Comparison of ENCODE assay signal across 33 mouse cellular contexts in the genomic region with DNA sequence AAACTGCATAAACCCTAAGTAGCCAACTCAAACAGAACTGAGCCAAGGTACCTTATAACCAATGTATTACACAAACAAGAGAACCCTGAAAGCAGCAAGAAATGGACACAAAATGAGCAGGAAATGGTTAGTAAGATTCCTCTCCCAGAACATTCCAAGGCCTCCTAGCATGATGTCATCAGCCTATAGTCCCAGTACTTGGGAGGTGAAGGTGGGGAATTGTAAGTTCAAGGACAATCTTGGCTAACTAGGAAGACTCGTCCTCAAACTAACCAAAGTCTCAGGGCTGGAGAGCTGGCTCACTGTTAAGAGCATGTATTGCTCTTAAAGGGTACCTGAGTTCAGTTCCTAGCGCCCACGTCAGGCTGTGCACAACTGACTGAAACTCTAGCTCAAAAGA. TPM values are rescaled to one million over a fixed set of nuclear protein-coding genes. Genes with fewer than 3 reads are reported as not detected.
"Had no signal": no experiment of that assay in that cellular context is flagged by ENCODE, and none has a peak within 500 bp of the region (broad histone marks: within the 10 kb centered on the region; RNA-seq: fewer than 3 reads in every experiment).

No protein-coding gene starts in this region.

- H3K27me3 ChIP-seq: embryonic facial prominence, embryonic 12.5 days; embryonic facial prominence, embryonic 13.5 days; embryonic facial prominence, embryonic 15.5 days; forebrain, embryonic 12.5 days; forebrain, embryonic 13.5 days; forebrain, embryonic 15.5 days had no signal

- H3K27ac ChIP-seq: embryonic facial prominence, embryonic 10.5 days; embryonic facial prominence, embryonic 12.5 days; embryonic facial prominence, embryonic 13.5 days; embryonic facial prominence, embryonic 15.5 days; forebrain, embryonic 10.5 days; forebrain, embryonic 12.5 days; forebrain, embryonic 13.5 days; forebrain, embryonic 15.5 days; gastrocnemius, adult 2 months; heart, adult 2 months had no signal

- H3K36me3 ChIP-seq: embryonic facial prominence, embryonic 15.5 days had no signal

- ATAC-seq: forebrain, embryonic 13.5 days; forebrain, embryonic 14.5 days; forebrain, embryonic 15.5 days; forebrain, embryonic 16.5 days; forebrain, postnatal 0 days had no signal

- H3K4me3 ChIP-seq: embryonic facial prominence, embryonic 10.5 days; embryonic facial prominence, embryonic 12.5 days; embryonic facial prominence, embryonic 13.5 days; embryonic facial prominence, embryonic 15.5 days; erythroblast, embryonic 14.5 days; forebrain, embryonic 10.5 days; forebrain, embryonic 12.5 days; forebrain, embryonic 13.5 days; forebrain, embryonic 15.5 days; gastrocnemius, adult 2 months; heart, adult 2 months had no signal

- DNase-seq: cerebellum, adult 9-10 months; cerebellum, adult 9-11 months; cerebellum, postnatal 10 days; cerebellum, postnatal 14 days; cerebellum, postnatal 25 days; cerebellum, postnatal 36 days; embryo, embryonic 11 days; forebrain, postnatal 0 days; gastrocnemius, adult 2 months; gastrocnemius, postnatal 10 days; gastrocnemius, postnatal 14 days; gastrocnemius, postnatal 25 days; gastrocnemius, postnatal 36 days; heart, adult 11 months; heart, adult 18-20 months; heart, adult 2 months had no signal

- H3K9me3 ChIP-seq: embryonic facial prominence, embryonic 10.5 days; embryonic facial prominence, embryonic 12.5 days; embryonic facial prominence, embryonic 13.5 days; embryonic facial prominence, embryonic 15.5 days; forebrain, embryonic 10.5 days; forebrain, embryonic 12.5 days; forebrain, embryonic 13.5 days; forebrain, embryonic 15.5 days had no signal

- H3K4me2 ChIP-seq: embryonic facial prominence, embryonic 12.5 days; embryonic facial prominence, embryonic 13.5 days; embryonic facial prominence, embryonic 15.5 days; forebrain, embryonic 12.5 days; forebrain, embryonic 13.5 days; forebrain, embryonic 15.5 days had no signal

- H3K9ac ChIP-seq: embryonic facial prominence, embryonic 12.5 days; embryonic facial prominence, embryonic 13.5 days; embryonic facial prominence, embryonic 15.5 days; forebrain, embryonic 12.5 days; forebrain, embryonic 13.5 days; forebrain, embryonic 15.5 days; forebrain, postnatal 0 days had no signal

- H3K4me1 ChIP-seq: embryonic facial prominence, embryonic 12.5 days had no signal

RNA-seq across cellular contexts. Expression of a gene that starts 24.3 kb away (rescaled TPM):
- total RNA-seq: common myeloid progenitor, adult 5-6 weeks; gastrocnemius, adult 18-20 months; gastrocnemius, adult 2 months; gastrocnemius, adult 8-10 months; gastrocnemius, postnatal 14 days; gastrocnemius, postnatal 25 days; gastrocnemius, postnatal 36 days; heart, adult 18-20 months; heart, adult 2 months; heart, adult 8-10 months had no signal
- polyA plus RNA-seq: cortical plate, adult 2 months; erythroblast, embryonic 14.5 days; gonadal fat pad, adult 2 months; heart, adult 2 months had no signal
